Mouse (Mus musculus) stomach, postnatal 0 days (tissue): ENCODE data around the gene Dusp6. TPM values are rescaled to one million over a fixed set of nuclear protein-coding genes. Genes with fewer than 3 reads are reported as not detected.

ENCODE experiments used
- ATAC-seq: fragments of 200-750 bp; cut with Nextera tagmentation; 2 replicates; pipeline ENCODE4 v1.8.0; 2017; ENCODE audit not compliant: low FRiP score, low TSS enrichment
- DNase-seq: peaks from one replicate; pipeline ENCODE4 v3.0.0-alpha.2; 2016; ENCODE audit warnings: low spot score
- H3K27ac ChIP-seq: fragments of 300-500 bp; sonication (generic); replicated peaks from 2 replicates; pipeline ENCODE4 v1.5.1; 2014; ENCODE audit warnings: mild to moderate bottlenecking, control low read depth
- H3K27me3 ChIP-seq: fragments of 300-500 bp; sonication (generic); 2 replicates; pipeline ENCODE4 v1.6.1; 2014; ENCODE audit warnings: low read length; ENCODE audit not compliant: control insufficient read depth, insufficient read depth
- H3K36me3 ChIP-seq: fragments of 300-500 bp; sonication (generic); 2 replicates; pipeline ENCODE4 v1.6.1; 2014; ENCODE audit warnings: low read length, mixed read lengths; ENCODE audit not compliant: control insufficient read depth, insufficient read depth
- H3K4me1 ChIP-seq: fragments of 300-500 bp; sonication (generic); replicated peaks from 2 replicates; pipeline ENCODE4 v1.6.1; 2014; ENCODE audit warnings: antibody characterized with exemption; ENCODE audit not compliant: control insufficient read depth, insufficient read depth
- H3K4me2 ChIP-seq: fragments of 300-500 bp; sonication (generic); replicated peaks from 2 replicates; pipeline ENCODE4 v1.6.1; 2014; ENCODE audit warnings: low read depth, mild to moderate bottlenecking, control low read depth, moderate library complexity
- H3K4me3 ChIP-seq: fragments of 300-500 bp; sonication (generic); 2 replicates; pipeline ENCODE4 v1.5.1; 2014; ENCODE audit warnings: low read depth, low read length, control low read depth
- H3K9ac ChIP-seq: fragments of 300-500 bp; sonication (generic); 2 replicates; pipeline ENCODE4 v1.6.1; 2014; ENCODE audit warnings: mild to moderate bottlenecking, low read length, control low read depth, mixed read lengths
- H3K9me3 ChIP-seq: fragments of 300-500 bp; sonication (generic); 2 replicates; pipeline ENCODE4 v1.6.1; 2016; ENCODE audit warnings: low read length; ENCODE audit not compliant: control insufficient read depth
- CTCF ChIP-seq: IDR thresholded peaks from 2 replicates; pipeline ENCODE4 v1.5.1; 2016; ENCODE audit warnings: antibody characterized with exemption, low read depth, mild to moderate bottlenecking, moderate library complexity
- EP300 ChIP-seq: optimal IDR thresholded peaks from 2 replicates; pipeline ENCODE3; 2016; ENCODE audit warnings: antibody characterized with exemption
- WGBS: fragments of 180-500 bp; shearing (Covaris S2); extraction: QIAGEN DNeasy Blood & Tissue Kit; methylation state at CpG from one replicate; pipeline ENCODE4 v1.1.7; 2014; 5-methylcytosine and 5-hydroxymethylcytosine counted together
- polyA plus RNA-seq: library from polyadenylated mRNA; unstranded; fragments of >200 nt; fragmentation: Nextera tagmentation; extraction: Ambion mirVana; gene quantifications from 2 replicates; pipeline ENCODE4 v1.2.1, GENCODE M21; 2015

Gene Dusp6
- polyA plus RNA-seq, 1 experiment from 2014 or later: 17.4 TPM

DNA sequence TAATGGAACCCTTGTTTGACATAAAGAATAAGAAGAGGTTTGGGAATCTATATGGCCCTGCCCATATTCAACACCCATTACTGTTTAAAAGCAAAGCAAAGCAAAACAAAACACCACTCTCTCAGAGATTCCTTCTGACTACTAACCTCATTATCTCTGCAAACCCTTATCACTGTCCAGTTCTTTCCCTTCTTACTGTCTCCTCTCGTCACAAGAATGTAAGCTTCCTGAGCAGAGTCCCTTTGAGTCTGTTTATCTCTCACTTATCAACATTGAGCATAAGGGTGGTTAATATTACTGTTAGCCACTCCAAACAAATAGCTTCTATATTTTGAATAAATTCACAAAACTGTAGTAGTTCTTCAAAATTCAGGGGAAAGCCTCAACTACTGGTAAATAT is 48.9 kb downstream of the Dusp6 start:
- no peak for DNase-seq
- WGBS: 65% methylated on average over 1 of the region's 1 CpGs

DNA sequence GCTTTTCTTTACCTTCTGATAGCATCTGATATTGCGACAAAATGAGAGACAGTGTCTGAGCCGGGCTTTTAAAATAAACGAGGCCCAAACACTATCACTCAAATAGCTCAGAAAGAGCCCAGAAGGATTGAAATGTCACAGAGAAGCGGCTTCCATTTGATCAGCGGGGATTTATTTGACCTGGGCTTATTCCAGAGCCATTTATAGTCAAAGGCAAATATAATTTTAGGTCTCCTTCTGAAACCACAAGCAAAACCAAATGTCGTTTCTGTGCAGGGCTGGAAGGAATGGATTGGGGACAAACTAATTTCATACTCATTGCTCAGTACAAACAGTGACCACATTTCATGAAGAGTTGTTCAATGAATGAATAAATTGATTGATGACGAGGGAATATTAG is 51.3 kb downstream of the Dusp6 start:
- Histone ChIP-seq H3K9ac (no peak overlapping the region), H3K4me1 (no peaks in the 10 kb centered on the region), H3K4me3 (no peak overlapping the region), H3K9me3 (no peaks in the 10 kb centered on the region), H3K27me3 (no peaks in the 10 kb centered on the region), H3K4me2 (no peak overlapping the region), H3K27ac (no peak overlapping the region), H3K36me3 (no peaks in the 10 kb centered on the region)
- no peak for TF ChIP-seq EP300
- no peak for TF ChIP-seq CTCF
- ATAC-seq (no peak), DNase-seq (no peak)
- WGBS: 36% methylated on average over 7 of the region's 7 CpGs

More for the DNA sequence above, 48.9 kb downstream of the Dusp6 start:
- H3K4me3 ChIP-seq: no peak overlapping the region
- H3K9ac ChIP-seq: no peak overlapping the region
- H3K27me3 ChIP-seq: no peaks in the 10 kb centered on the region
- no peak for ATAC-seq
- H3K4me1 ChIP-seq: no peaks in the 10 kb centered on the region
- no peak overlapping the region for H3K4me2 ChIP-seq
- no peaks in the 10 kb centered on the region for H3K36me3 ChIP-seq
- TF ChIP-seq CTCF: no peak
- no peak for TF ChIP-seq EP300
- H3K27ac ChIP-seq: no peak overlapping the region
- no peaks in the 10 kb centered on the region for H3K9me3 ChIP-seq

DNA sequence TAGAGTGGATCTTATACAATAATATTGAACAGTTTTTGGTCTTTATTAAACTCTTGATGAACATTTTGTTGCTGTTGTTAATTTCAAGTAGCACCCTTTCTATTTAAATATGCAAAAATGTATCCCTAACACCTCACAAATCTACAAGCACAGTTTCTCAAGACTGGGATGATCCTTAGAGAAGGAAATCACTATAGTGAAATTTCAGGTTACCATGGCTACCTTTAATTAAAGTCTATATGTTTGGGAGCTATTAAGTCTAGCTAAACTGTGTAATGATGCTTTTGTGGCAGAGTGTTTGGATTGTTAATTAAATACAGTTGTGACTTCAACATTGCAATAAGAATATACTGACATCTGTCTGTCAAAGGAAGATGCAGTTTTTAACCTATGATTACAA is 54.0 kb downstream of the Dusp6 start:
- TF ChIP-seq CTCF (no peak), EP300 (no peak)
- Histone ChIP-seq H3K27me3 (no peaks in the 10 kb centered on the region), H3K27ac (no peak overlapping the region), H3K4me3 (no peak overlapping the region), H3K4me2 (no peak overlapping the region), H3K9ac (no peak overlapping the region), H3K36me3 (no peaks in the 10 kb centered on the region), H3K9me3 (no peaks in the 10 kb centered on the region), H3K4me1 (no peaks in the 10 kb centered on the region)
- ATAC-seq: no peak
- DNase-seq: no peak

Other genes with a start within 250 kb of the Dusp6 start
- gene Poc1b, start 156.2 kb upstream of the Dusp6 start, polyA plus RNA-seq: 6.7 and 9.4 TPM in 2 replicates
- gene Galnt4, start 155.1 kb upstream of the Dusp6 start, polyA plus RNA-seq: 34.0 and 34.9 TPM in 2 replicates
- not detected in 2 replicates for gene Phxr2, start 136.9 kb upstream of the Dusp6 start, polyA plus RNA-seq